Mouse (Mus musculus) limb, embryonic 10.5 days (tissue): ENCODE measurements around the gene Cdh22. TPM values are rescaled to one million over a fixed set of nuclear protein-coding genes. Genes with fewer than 3 reads are reported as not detected.

Experiments used
- DNase-seq: peaks from one replicate; pipeline ENCODE4 v3.0.0-alpha.2; 2017; ENCODE audit warnings: low spot score
- H3K27ac ChIP-seq: fragments of 300-500 bp; sonication (generic); 2 replicates; pipeline ENCODE4 v1.5.1; 2016; ENCODE audit warnings: mild to moderate bottlenecking
- H3K27me3 ChIP-seq: fragments of 300-500 bp; sonication (generic); 2 replicates; pipeline ENCODE4 v1.6.1; 2016; ENCODE audit warnings: low read depth, mild to moderate bottlenecking; ENCODE audit not compliant: poor library complexity, severe bottlenecking
- H3K36me3 ChIP-seq: fragments of 300-500 bp; sonication (generic); 2 replicates; pipeline ENCODE4 v1.6.1; 2016; ENCODE audit warnings: mild to moderate bottlenecking, moderate library complexity
- H3K4me1 ChIP-seq: fragments of 300-500 bp; sonication (generic); 2 replicates; pipeline ENCODE4 v1.6.1; 2016
- H3K4me3 ChIP-seq: fragments of 300-500 bp; sonication (generic); 2 replicates; pipeline ENCODE4 v1.5.1; 2016; ENCODE audit warnings: mild to moderate bottlenecking, moderate library complexity
- H3K9me3 ChIP-seq: fragments of 300-500 bp; sonication (generic); replicated peaks from 2 replicates; pipeline ENCODE4 v1.6.1; 2016; ENCODE audit warnings: mild to moderate bottlenecking
- WGBS: fragments of 180-500 bp; shearing (Covaris S2); methylation state at CpG from one replicate; pipeline ENCODE4 v1.1.7; 2016; 5-methylcytosine and 5-hydroxymethylcytosine counted together
- polyA plus RNA-seq: library from polyadenylated mRNA; unstranded; fragments of >200 nt; fragmentation: Nextera tagmentation; extraction: Ambion mirVana; gene quantifications from 2 replicates; pipeline ENCODE4 v1.2.1, GENCODE M21; 2016

The Cdh22 gene
- polyA plus RNA-seq, 1 experiment from 2014 or later, result 0.94 TPM

- no peaks in the 10 kb centered on the region for H3K9me3 ChIP-seq
- no peak overlapping the region for H3K4me3 ChIP-seq
- H3K36me3 ChIP-seq, result no peaks in the 10 kb centered on the region
- DNase-seq, result no peak
- peaks cover 35% of the 10 kb centered on the region for H3K4me1 ChIP-seq
- WGBS, result 74% methylated on average over 7 of the region's 7 CpGs
- no peak overlapping the region for H3K27ac ChIP-seq
- H3K27me3 ChIP-seq, result peaks cover 99% of the 10 kb centered on the region
Observed at GRCm38 (mm10) chr2:165191483-165191882, 43.2 kb downstream of the Cdh22 start.

GRCm38 (mm10) chr2:165189546-165189945, 45.1 kb downstream of the Cdh22 start:
- peaks cover 93% of the 10 kb centered on the region for H3K27me3 ChIP-seq
- 68% methylated on average over 3 of the region's 3 CpGs for WGBS
- DNase-seq, result no peak
- no peak overlapping the region for H3K4me3 ChIP-seq
- no peaks in the 10 kb centered on the region for H3K36me3 ChIP-seq
- H3K27ac ChIP-seq, result no peak overlapping the region
- H3K4me1 ChIP-seq, result peaks cover 15% of the 10 kb centered on the region; the same call in 1 of the 2 replicates
- no peaks in the 10 kb centered on the region for H3K9me3 ChIP-seq

- DNase-seq, result no peak
- H3K27me3 ChIP-seq, result peaks cover 93% of the 10 kb centered on the region
- H3K9me3 ChIP-seq, result no peaks in the 10 kb centered on the region
- WGBS, result 81% methylated on average over 9 of the region's 9 CpGs
- H3K36me3 ChIP-seq, result no peaks in the 10 kb centered on the region
- H3K27ac ChIP-seq, result no peak overlapping the region
- H3K4me3 ChIP-seq, result no peak overlapping the region
- H3K4me1 ChIP-seq, result peaks cover 26% of the 10 kb centered on the region
Observed at GRCm38 (mm10) chr2:165187648-165188380, 46.8 kb downstream of the Cdh22 start.

- Histone ChIP-seq H3K4me3 (0 out of 2 replicates have a peak overlapping the region, but pooled peaks have one; percentile 11), H3K9me3 (no peaks in the 10 kb centered on the region), H3K36me3 (no peaks in the 10 kb centered on the region), H3K27me3 (peaks cover 95% of the 10 kb centered on the region), H3K27ac (peak overlapping the region; percentile 73), H3K4me1 (peaks cover 48% of the 10 kb centered on the region)
- DNase-seq, result no peak
- 58% methylated on average over 9 of the region's 9 CpGs for WGBS
Observed at GRCm38 (mm10) chr2:165184015-165184633, 50.5 kb downstream of the Cdh22 start.

GRCm38 (mm10) chr2:165182085-165182976, 52.3 kb downstream of the Cdh22 start:
- Histone ChIP-seq H3K27ac (peak overlapping the region; percentile 73), H3K27me3 (peaks cover 95% of the 10 kb centered on the region), H3K4me1 (peaks cover 53% of the 10 kb centered on the region), H3K4me3 (no peak overlapping the region), H3K36me3 (no peaks in the 10 kb centered on the region), H3K9me3 (no peaks in the 10 kb centered on the region)
- no peak for DNase-seq
- WGBS, result 60% methylated on average over 11 of the region's 11 CpGs

- Histone ChIP-seq H3K27me3 (peaks cover 99% of the 10 kb centered on the region), H3K4me3 (no peak overlapping the region), H3K9me3 (no peaks in the 10 kb centered on the region), H3K36me3 (no peaks in the 10 kb centered on the region), H3K4me1 (peaks cover 71% of the 10 kb centered on the region), H3K27ac (no peak overlapping the region)
- 61% methylated on average over 10 of the region's 10 CpGs for WGBS
- no peak for DNase-seq
Observed at GRCm38 (mm10) chr2:165179231-165179630, 55.4 kb downstream of the Cdh22 start.

- Histone ChIP-seq H3K4me3 (0 out of 2 replicates have a peak overlapping the region, but pooled peaks have one; percentile 24), H3K27ac (0 out of 2 replicates have a peak overlapping the region, but pooled peaks have one; percentile 1), H3K9me3 (no peaks in the 10 kb centered on the region), H3K4me1 (peaks cover 60% of the 10 kb centered on the region), H3K36me3 (no peaks in the 10 kb centered on the region), H3K27me3 (peaks cover 97% of the 10 kb centered on the region)
- 25% methylated on average over 9 of the region's 9 CpGs for WGBS
- peak; percentile 60 for DNase-seq
Observed at GRCm38 (mm10) chr2:165176965-165177364, 57.7 kb downstream of the Cdh22 start.

GRCm38 (mm10) chr2:165166664-165167435, 67.8 kb downstream of the Cdh22 start:
- Histone ChIP-seq H3K4me1 (peaks cover 36% of the 10 kb centered on the region), H3K36me3 (no peaks in the 10 kb centered on the region), H3K4me3 (no peak overlapping the region), H3K27me3 (peaks cover 98% of the 10 kb centered on the region), H3K27ac (no peak overlapping the region), H3K9me3 (no peaks in the 10 kb centered on the region)
- WGBS, result 8% methylated on average over 18 of the region's 18 CpGs
- no peak for DNase-seq

- WGBS, result 5% methylated on average over 5 of the region's 5 CpGs
- no peaks in the 10 kb centered on the region for H3K36me3 ChIP-seq
- H3K4me3 ChIP-seq, result no peak overlapping the region
- H3K27me3 ChIP-seq, result peaks cover 74% of the 10 kb centered on the region
- no peak for DNase-seq
- peaks cover 36% of the 10 kb centered on the region for H3K4me1 ChIP-seq
- H3K27ac ChIP-seq, result no peak overlapping the region
- no peaks in the 10 kb centered on the region for H3K9me3 ChIP-seq
Observed at GRCm38 (mm10) chr2:165162221-165162620, 72.4 kb downstream of the Cdh22 start.

- Histone ChIP-seq H3K4me3 (no peak overlapping the region), H3K27me3 (peaks cover 62% of the 10 kb centered on the region), H3K4me1 (peaks cover 21% of the 10 kb centered on the region), H3K36me3 (no peaks in the 10 kb centered on the region), H3K9me3 (no peaks in the 10 kb centered on the region), H3K27ac (no peak overlapping the region)
- peak; percentile 85 for DNase-seq
- WGBS, result 16% methylated on average over 5 of the region's 5 CpGs
Observed at GRCm38 (mm10) chr2:165160466-165160865, 74.2 kb downstream of the Cdh22 start.

- no peaks in the 10 kb centered on the region for H3K9me3 ChIP-seq
- H3K4me3 ChIP-seq, result no peak overlapping the region
- H3K27ac ChIP-seq, result no peak overlapping the region
- 22% methylated on average over 15 of the region's 15 CpGs for WGBS
- peak; percentile 85 for DNase-seq
- peaks cover 55% of the 10 kb centered on the region for H3K27me3 ChIP-seq
- H3K4me1 ChIP-seq, result peaks cover 17% of the 10 kb centered on the region
- no peaks in the 10 kb centered on the region for H3K36me3 ChIP-seq
Observed at GRCm38 (mm10) chr2:165159055-165159688, 75.5 kb downstream of the Cdh22 start.

- 65% methylated on average over 4 of the region's 4 CpGs for WGBS
- peaks cover 55% of the 10 kb centered on the region for H3K27me3 ChIP-seq
- H3K4me3 ChIP-seq, result no peak overlapping the region
- H3K36me3 ChIP-seq, result no peaks in the 10 kb centered on the region
- no peak overlapping the region for H3K27ac ChIP-seq
- H3K4me1 ChIP-seq, result peaks cover 12% of the 10 kb centered on the region
- H3K9me3 ChIP-seq, result no peaks in the 10 kb centered on the region
- no peak for DNase-seq
Observed at GRCm38 (mm10) chr2:165158317-165158716, 76.3 kb downstream of the Cdh22 start.
